Mouse (Mus musculus): ENCODE data around the gene Nudt14. TPM values are rescaled to one million over a fixed set of nuclear protein-coding genes. Genes with fewer than 3 reads are reported as not detected.
A peak's percentile ranks its signal among the peaks of the same experiment; 100 is the strongest.

Nudt14 gene
- total RNA-seq, 1 experiment, result 21.9 TPM

DNA sequence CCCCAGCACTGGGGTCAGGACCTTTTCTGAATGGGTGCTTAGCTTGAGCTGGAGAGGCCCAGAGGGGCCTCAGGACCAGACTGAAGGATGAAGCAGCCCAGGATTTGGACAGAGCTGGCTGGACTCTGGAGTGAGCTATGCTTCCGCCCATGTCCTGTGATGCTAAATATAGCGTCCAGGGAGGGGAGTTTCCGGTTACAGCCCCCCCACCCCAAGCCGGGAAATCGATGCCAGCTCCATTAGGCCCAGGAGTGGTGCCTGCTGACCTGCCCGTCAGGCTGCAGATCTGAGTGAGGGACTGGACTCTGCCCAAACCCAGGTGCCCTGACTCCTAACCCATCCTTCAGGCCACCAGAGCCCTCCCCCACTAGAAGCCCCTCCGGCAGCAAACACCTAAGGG is 9.3 kb downstream of the Nudt14 start:
- DNase-seq (ENCODE audit: low read depth, low spot score), result no peak
- Histone ChIP-seq H3K4me1 (ENCODE audit: control insufficient read depth in 2 of 2, insufficient read depth in 2 of 2, low read length in 2 of 2, poor library complexity in 1 of 2) (peaks cover 0 to 3% of the 10 kb centered on the region in 2 experiments; a peak in 1 of 4 replicates), H3K27ac (ENCODE audit: insufficient read depth, low read depth, low read length, poor library complexity, severe bottlenecking) (no peak overlapping the region), H3K36me3 (ENCODE audit: control insufficient read depth, insufficient read depth, low read length, poor library complexity, severe bottlenecking) (no peaks in the 10 kb centered on the region), H3K9ac (ENCODE audit: insufficient read depth, low read depth, low read length, poor library complexity, severe bottlenecking) (no peak overlapping the region), H3K9me3 (ENCODE audit: control insufficient read depth, insufficient read depth, low read depth, low read length) (no peaks in the 10 kb centered on the region), H3K4me3 (ENCODE audit: insufficient read depth in 1 of 2, low read depth in 1 of 2, low read length in 2 of 2, poor library complexity in 1 of 2, severe bottlenecking in 1 of 2) (no peak overlapping the region)
- no peak for TF ChIP-seq ZC3H11A (IDR thresholded peaks at IDR 0.05; ENCODE audit: borderline replicate concordance, low read depth, low read length)
- no peak for TF ChIP-seq ZNF384 (IDR thresholded peaks at IDR 0.05; ENCODE audit: low read depth, low read length)
- TF ChIP-seq CHD2 (IDR thresholded peaks at IDR 0.05; ENCODE audit: low read depth, low read length), result no peak
- TF ChIP-seq MAFK (IDR thresholded peaks at IDR 0.05; ENCODE audit: insufficient read depth, low read depth, low read length), result no peak
- no peak for TF ChIP-seq HCFC1 (IDR thresholded peaks at IDR 0.05; ENCODE audit: borderline replicate concordance, insufficient read depth, low read length)
- in situ Hi-C loops (cut with MboI; ENCODE audit: low sequenced_read_pairs in 2 of 2, unreplicated experiment in 2 of 2), result no loop called here

DNA sequence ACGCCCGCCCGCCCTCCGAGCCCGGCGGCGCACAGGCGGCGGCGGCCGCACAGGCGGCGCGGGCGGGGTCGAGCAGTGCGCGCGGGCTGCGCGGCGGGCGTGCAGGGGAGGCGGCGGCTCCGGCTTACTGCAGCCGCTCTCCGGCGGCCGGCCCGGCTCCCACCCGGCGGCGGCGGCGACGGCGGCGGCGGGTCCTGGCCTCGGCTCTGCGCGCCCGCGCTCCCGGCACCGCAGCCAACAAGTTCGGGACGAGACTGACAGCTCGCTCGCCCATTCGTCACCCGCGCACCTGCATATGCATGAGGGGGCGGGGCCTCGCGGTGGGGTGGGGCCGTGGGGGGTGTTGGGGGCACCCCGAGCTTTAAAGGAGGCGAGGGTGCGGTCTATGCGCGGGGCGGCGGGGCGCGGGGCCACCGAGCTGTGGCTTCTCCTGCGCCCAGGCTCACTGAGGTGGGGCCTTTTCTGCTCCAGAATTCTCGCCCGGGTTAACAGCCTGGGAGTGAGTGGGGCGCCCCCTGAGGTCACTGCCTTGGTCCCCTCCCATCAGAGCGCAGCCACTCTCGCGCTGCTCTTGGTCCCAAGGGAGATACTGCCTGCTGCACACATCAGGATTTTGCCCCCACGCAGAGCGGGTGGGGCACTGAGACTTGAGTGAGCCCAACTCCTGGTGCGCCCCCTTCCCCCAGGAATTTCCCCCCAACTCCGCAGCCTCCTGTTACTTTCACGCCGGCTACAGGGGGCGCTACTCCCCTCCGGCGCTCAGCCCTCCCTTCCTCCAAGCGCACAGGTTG is 12.2 kb downstream of the Nudt14 start, which contains the start of gene Jag2:
Jag2 (minus strand) TSS at position 215 of the 791 bp plus-strand sequence.
- H3K9ac ChIP-seq (ENCODE audit: insufficient read depth, low read depth, low read length, poor library complexity, severe bottlenecking), result peak within 1 kb of the TSS; percentile 73
- H3K4me3 ChIP-seq (ENCODE audit: insufficient read depth in 1 of 2, low read depth in 1 of 2, low read length in 2 of 2, poor library complexity in 1 of 2, severe bottlenecking in 1 of 2), result peak within 1 kb of the TSS; percentile 72 to 82
- no peak for DNase-seq (ENCODE audit: low read depth, low spot score)
- H3K27ac ChIP-seq (ENCODE audit: insufficient read depth, low read depth, low read length, poor library complexity, severe bottlenecking), result no peak within 1 kb of the TSS
- in situ Hi-C loops (cut with MboI; ENCODE audit: low sequenced_read_pairs in 2 of 2, unreplicated experiment in 2 of 2), result no loop called here
- no peak for TF ChIP-seq MAFK (IDR thresholded peaks at IDR 0.05; ENCODE audit: insufficient read depth, low read depth, low read length)
- no peak for TF ChIP-seq ZC3H11A (IDR thresholded peaks at IDR 0.05; ENCODE audit: borderline replicate concordance, low read depth, low read length)
- no peak for TF ChIP-seq ZNF384 (IDR thresholded peaks at IDR 0.05; ENCODE audit: low read depth, low read length)
- no peak for TF ChIP-seq CHD2 (IDR thresholded peaks at IDR 0.05; ENCODE audit: low read depth, low read length)
- no peaks in the 10 kb centered on the region for H3K9me3 ChIP-seq (ENCODE audit: control insufficient read depth, insufficient read depth, low read depth, low read length)
- no peaks in the 10 kb centered on the region for H3K36me3 ChIP-seq (ENCODE audit: control insufficient read depth, insufficient read depth, low read length, poor library complexity, severe bottlenecking)
- peaks cover 2 to 9% of the 10 kb centered on the region in 2 experiments; a peak in 2 of 4 replicates for H3K4me1 ChIP-seq (ENCODE audit: control insufficient read depth in 2 of 2, insufficient read depth in 2 of 2, low read length in 2 of 2, poor library complexity in 1 of 2)

DNA sequence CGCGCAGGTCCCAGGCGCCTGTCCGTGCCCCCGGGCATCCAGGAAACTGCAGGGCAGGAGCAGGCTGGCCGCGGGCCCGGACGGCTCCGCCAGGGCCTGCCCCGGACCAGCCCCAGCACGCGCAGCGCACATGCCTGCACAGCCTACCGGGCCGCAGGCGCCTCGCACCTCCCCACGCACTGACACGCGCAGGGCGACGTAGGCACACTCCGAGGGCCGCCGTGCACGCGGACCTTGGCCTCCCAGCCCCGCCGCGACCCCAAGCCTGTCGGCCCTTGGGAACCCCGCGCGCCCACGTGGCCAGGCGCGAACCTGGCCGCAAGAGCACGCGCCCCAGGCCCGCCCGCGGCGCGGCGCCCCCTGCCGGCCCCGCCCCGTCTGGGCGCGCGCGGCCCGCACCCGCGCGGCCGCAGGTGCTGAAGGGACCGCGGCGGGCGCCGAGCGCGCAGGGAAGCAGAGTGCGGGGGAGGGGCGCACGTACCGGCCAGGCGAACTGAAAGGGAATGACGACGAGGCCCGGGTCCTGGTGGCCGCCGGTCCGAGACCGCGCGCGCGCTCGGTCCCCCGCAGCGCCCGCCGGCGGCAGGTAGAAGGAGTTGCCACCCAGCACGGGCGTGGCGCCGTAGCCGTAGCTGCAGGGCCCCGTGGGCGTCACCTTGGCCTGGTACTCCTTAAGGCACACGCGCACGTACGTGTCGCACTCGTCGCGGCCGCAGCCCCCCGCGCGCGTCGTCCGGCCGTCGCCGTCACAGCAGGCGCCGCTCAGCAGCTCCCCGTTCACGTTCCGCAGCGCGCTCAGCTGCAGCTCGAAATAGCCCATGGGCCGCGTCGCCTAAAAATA is 13.3 kb downstream of the Nudt14 start:
- no peaks in the 10 kb centered on the region for H3K9me3 ChIP-seq (ENCODE audit: control insufficient read depth, insufficient read depth, low read depth, low read length)
- TF ChIP-seq HCFC1 (IDR thresholded peaks at IDR 0.05; ENCODE audit: borderline replicate concordance, insufficient read depth, low read length) (no peak), MAFK (IDR thresholded peaks at IDR 0.05; ENCODE audit: insufficient read depth, low read depth, low read length) (no peak), ZC3H11A (IDR thresholded peaks at IDR 0.05; ENCODE audit: borderline replicate concordance, low read depth, low read length) (no peak), CHD2 (IDR thresholded peaks at IDR 0.05; ENCODE audit: low read depth, low read length) (no peak), ZNF384 (IDR thresholded peaks at IDR 0.05; ENCODE audit: low read depth, low read length) (no peak)
- DNase-seq (ENCODE audit: low read depth, low spot score), result no peak
- peak overlapping the region; percentile 73 for H3K9ac ChIP-seq (ENCODE audit: insufficient read depth, low read depth, low read length, poor library complexity, severe bottlenecking)
- H3K4me1 ChIP-seq (ENCODE audit: control insufficient read depth in 2 of 2, insufficient read depth in 2 of 2, low read length in 2 of 2, poor library complexity in 1 of 2), result peaks cover 2 to 11% of the 10 kb centered on the region in 2 experiments; a peak in 2 of 4 replicates
- H3K4me3 ChIP-seq (ENCODE audit: insufficient read depth in 1 of 2, low read depth in 1 of 2, low read length in 2 of 2, poor library complexity in 1 of 2, severe bottlenecking in 1 of 2), result peak overlapping the region; percentile 70 to 82
- H3K27ac ChIP-seq (ENCODE audit: insufficient read depth, low read depth, low read length, poor library complexity, severe bottlenecking), result no peak overlapping the region
- H3K36me3 ChIP-seq (ENCODE audit: control insufficient read depth, insufficient read depth, low read length, poor library complexity, severe bottlenecking), result no peaks in the 10 kb centered on the region
- in situ Hi-C loops (cut with MboI; ENCODE audit: low sequenced_read_pairs in 2 of 2, unreplicated experiment in 2 of 2), result no loop called here

DNA sequence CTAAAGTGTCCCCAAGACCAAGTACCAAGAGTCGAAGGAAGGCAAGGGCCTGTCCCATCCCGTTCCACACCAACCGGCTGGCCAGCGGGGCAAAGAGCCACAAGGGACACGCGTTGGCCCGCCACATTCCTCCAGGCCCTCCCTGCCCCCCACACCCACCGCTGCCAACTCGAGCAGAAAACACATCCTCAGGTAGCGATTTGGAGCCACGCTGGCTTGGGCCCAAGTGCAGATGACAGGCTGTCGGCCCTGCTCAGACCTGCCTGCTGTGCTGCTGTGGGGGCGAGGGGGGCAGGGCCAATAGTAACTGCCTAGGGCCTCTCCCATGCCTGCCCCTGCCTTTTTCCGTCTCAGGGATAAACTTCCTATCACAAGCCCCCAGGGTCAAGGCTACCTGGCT is 14.7 kb downstream of the Nudt14 start:
- peak overlapping the region; percentile 17 to 30; a peak in 1 of 4 replicates for H3K4me3 ChIP-seq (ENCODE audit: insufficient read depth in 1 of 2, low read depth in 1 of 2, low read length in 2 of 2, poor library complexity in 1 of 2, severe bottlenecking in 1 of 2)
- H3K27ac ChIP-seq (ENCODE audit: insufficient read depth, low read depth, low read length, poor library complexity, severe bottlenecking), result no peak overlapping the region
- TF ChIP-seq MAFK (IDR thresholded peaks at IDR 0.05; ENCODE audit: insufficient read depth, low read depth, low read length), result no peak
- in situ Hi-C loops (cut with MboI; ENCODE audit: low sequenced_read_pairs in 2 of 2, unreplicated experiment in 2 of 2), result no loop called here
- peaks cover 2 to 11% of the 10 kb centered on the region in 2 experiments; a peak in 2 of 4 replicates for H3K4me1 ChIP-seq (ENCODE audit: control insufficient read depth in 2 of 2, insufficient read depth in 2 of 2, low read length in 2 of 2, poor library complexity in 1 of 2)
- no peaks in the 10 kb centered on the region for H3K9me3 ChIP-seq (ENCODE audit: control insufficient read depth, insufficient read depth, low read depth, low read length)
- no peak for DNase-seq (ENCODE audit: low read depth, low spot score)
- H3K9ac ChIP-seq (ENCODE audit: insufficient read depth, low read depth, low read length, poor library complexity, severe bottlenecking), result peak overlapping the region; percentile 25; the same call in 1 of the 2 replicates
- no peaks in the 10 kb centered on the region for H3K36me3 ChIP-seq (ENCODE audit: control insufficient read depth, insufficient read depth, low read length, poor library complexity, severe bottlenecking)

All from ES-E14 (cell line).